Mouse (Mus musculus): Measurements from ENCODE around the gene Rgs12.

Rgs12 gene

GRCm38 (mm10) chr5:34981734-34982133 is 32.5 kb downstream of the Rgs12 start:
- no peak for DNase-seq (ENCODE audit: low read depth, low spot score)

DNA sequence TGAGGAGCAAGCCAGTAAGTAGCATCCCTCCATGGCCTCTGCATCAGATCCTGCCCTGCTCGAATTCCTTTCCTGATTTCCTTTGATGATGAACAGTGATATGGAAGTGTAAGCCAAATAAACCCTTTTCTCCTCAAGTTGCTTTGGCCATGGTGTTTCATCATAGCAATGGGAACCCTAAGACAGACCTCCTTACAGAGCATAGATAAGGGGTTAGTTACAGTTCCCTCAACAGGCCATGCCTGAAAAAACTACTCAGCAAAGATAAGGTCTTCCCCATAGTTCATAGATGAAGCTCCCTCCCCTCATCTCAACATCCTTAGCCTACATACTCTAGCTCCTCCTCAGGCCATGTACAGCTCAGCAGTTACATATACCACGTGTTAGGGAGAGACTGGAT is 35.7 kb downstream of the Rgs12 start:
- DNase-seq (ENCODE audit: low read depth, low spot score), result no peak

DNA sequence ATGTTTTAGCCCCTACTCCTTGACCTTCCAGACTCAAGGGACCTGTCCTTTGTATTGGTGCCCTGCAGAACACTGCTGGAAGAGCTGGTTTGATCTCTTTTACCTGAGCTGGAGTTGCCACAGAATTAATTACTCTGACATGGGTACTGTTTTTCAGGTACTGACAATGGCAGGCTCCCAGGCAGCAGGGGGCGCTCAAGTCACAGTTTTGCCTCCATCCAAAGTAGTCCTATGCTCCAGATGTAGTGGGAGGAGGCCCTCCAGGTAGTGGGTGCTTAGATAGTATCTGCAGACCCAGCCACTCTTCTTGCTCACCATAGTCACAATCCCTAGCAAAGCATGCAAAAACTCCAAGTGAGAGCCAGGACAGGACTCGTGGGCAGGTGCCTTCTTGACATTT is 36.6 kb downstream of the Rgs12 start:
- DNase-seq (ENCODE audit: low read depth, low spot score), result peak; percentile 60

GRCm38 (mm10) chr5:34987396-34987795 is 38.2 kb downstream of the Rgs12 start:
- no peak for DNase-seq (ENCODE audit: low read depth, low spot score)

GRCm38 (mm10) chr5:34988690-34989089 is 39.4 kb downstream of the Rgs12 start:
- no peak for DNase-seq (ENCODE audit: low read depth, low spot score)

GRCm38 (mm10) chr5:34989321-34989772 is 40.1 kb downstream of the Rgs12 start:
- no peak for DNase-seq (ENCODE audit: low read depth, low spot score)

- DNase-seq (ENCODE audit: low read depth, low spot score), result no peak
These were observed 49.5 kb downstream of the Rgs12 start for GRCm38 (mm10) chr5:34998754-34999153.

DNA sequence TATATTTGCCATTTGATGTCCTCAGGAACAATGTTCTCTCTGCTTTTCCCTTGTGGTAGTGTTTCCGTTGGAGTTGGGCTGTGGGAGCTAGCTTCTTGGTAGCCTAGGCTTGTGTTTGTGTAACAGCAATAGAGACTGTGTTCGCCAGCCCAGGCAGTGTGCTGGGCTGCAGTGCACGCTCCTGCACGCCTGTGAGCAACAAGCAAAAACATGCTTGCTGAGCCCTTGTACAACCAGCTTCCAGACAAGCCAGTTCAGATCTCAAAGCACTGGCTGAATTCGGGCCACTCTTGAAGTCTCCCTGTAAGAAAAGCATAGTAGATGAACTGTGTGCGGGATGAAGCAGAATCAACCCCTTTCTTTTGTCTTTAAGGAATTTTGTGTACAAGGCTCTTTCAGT is 50.0 kb downstream of the Rgs12 start:
- DNase-seq (ENCODE audit: low read depth, low spot score), result no peak

- DNase-seq (ENCODE audit: low read depth, low spot score), result no peak
These were observed 51.1 kb downstream of the Rgs12 start for GRCm38 (mm10) chr5:35000323-35000722.

DNA sequence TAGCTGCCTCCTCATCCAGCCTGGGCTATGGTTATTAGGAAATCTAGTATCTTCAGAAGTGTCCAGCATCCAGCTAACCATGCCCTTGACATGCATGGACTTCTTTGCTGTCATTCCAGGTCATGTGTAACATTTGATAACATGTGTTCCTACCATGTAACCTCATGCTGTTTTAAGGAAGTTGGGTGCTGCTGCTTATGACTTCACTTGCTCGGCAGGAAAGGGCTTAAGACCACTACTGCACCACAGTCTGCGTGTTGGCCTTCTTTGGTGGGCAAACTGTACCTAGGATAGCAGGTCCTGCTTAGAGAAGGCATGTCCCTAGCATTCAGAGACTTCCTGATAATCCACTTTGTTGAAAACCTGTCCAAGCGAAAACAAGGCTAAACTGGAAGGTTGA is 51.9 kb downstream of the Rgs12 start:
- no peak for DNase-seq (ENCODE audit: low read depth, low spot score)

DNA sequence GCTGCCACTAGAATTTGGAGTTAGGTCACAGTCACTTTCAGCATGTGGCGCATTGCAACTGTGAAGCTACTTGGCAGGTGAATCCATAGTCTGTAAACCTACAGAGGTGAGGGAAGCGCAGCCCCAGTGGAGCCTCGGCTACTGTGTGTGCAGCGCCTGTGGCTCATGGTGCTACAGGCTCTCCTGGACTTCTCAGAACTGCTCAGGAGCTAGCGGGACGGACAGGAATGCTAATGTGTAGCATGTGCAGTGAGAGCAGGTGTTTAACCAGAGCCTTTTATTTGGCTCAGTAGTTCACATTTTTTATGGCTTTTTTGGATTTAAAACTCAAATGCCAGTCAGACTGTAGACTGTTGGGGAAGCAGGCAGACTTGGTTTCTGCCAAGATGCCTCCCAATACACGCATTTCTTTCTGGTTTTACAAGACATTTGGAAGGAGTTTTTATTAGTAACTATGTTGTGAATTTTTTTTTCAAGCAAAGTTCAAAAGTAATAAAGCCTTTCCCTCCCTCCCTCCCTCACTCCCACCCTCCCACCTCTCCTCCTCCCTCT is 54.4 kb downstream of the Rgs12 start:
- no peak for DNase-seq (ENCODE audit: low read depth, low spot score)

DNA sequence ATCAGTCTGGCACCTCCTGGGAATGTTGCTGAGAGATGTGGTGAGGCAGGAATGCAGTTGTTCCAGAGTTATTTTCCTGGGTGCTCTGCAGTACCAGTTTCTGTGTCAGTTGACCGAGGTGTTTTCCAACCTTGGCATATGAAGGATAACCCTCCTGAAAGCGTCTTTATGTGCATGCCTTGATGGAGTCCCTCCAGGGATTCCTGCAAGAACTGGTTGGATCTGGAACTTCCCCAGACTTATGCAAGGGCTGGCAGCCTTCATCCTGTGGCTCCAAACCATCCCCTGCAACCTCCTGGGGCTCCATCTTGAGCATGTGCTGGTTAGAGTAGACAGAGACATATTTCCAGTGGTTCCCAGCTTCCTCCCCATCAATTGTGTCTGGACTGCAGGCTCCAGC is 55.5 kb downstream of the Rgs12 start:
- DNase-seq (ENCODE audit: low read depth, low spot score), result no peak

DNA sequence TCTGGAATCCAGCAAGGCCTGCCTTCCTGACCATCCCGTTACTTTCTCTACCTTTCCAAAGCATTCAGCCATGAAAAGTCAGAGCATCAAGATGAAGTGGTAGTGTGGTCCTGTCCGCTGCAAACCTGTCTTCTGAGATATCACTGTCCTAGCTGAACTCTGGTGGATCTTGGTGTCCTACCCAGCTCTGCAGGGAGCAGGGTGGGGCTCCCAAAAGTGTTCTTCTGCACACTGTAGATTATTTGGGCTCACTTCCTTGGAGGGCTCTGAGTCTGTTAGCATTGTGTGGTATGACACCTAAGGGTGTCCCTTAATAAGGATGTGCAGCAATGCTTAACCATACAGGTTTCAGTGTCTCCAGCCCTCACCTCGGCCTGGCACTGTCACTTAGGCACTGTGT is 56.4 kb downstream of the Rgs12 start:
- no peak for DNase-seq (ENCODE audit: low read depth, low spot score)

GRCm38 (mm10) chr5:35006599-35006998 is 57.4 kb downstream of the Rgs12 start:
- DNase-seq (ENCODE audit: low read depth, low spot score), result no peak

DNA sequence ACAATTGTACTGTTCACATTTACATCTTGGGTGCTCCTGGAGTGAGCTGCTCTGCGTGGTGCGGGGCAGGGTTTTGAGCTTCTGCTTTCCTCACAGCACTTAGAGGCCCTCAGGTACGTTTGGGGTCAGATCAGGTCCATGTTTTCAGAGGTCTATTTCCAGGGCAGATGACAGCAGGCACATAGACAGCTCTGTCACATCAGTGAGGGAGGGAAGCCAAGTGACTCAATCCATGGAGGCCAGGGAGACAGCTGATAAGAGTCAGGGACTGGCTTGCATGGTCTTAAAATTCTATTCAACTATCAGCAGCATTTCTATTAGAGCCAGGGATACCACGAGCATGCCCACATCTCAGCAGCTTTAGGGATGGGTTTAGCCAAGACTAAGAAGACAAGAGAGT is 59.9 kb downstream of the Rgs12 start:
- DNase-seq (ENCODE audit: low read depth, low spot score), result no peak

DNA sequence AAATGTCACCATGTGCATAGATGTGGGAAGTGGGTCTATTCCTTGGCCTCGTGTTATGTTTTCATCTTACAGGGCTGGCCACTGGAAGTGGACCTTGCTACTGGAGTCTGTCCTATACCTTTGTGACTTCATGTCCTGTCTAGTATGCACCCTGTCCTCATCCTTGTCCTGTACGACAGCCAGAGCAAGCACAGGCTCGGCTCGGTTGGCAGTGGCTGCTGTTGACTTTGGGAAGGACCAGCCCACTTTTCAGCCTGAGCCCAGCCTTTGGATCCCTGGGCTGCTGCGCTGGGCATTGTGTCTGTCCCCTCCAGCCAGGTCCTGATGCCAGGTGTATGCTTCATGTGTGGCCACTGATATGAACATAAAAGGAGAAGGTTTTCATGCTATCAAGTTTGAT is 61.4 kb downstream of the Rgs12 start:
- no peak for DNase-seq (ENCODE audit: low read depth, low spot score)

DNA sequence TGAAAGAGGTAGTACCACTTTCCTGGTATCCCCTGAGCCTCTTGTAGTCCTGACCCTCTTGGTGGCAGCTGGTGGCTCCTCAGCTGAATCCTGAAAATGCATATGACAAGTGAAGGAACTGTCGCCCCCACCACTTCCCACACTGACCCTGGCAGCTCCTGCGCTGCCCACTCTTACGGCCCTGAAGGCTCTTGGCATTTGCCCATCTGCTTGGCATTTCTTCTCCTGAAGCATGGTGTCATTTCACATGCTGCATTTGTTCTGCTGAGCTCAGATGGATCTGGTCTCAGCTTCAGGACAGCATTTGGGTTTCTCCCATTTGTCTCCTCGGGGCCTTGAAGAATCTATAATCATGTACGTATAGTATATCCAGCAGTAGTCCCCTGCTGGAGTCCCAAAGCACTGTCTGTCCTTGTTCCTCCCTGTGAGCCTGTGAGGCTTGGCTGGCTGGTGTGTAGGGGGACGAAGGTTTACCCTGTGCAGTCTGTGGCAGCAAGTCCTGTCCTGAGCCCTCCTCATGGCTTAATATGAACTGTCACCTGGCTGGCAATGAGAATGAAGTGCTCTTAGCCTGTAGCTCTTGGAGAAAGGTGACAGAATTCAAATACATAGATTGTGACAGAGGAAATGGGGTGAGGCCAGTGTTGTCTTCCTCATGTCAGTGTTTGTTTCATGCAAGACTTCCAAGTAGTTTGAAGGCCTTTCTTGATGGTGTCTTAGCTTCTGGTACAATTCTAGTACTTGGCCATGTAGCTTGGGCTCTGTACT is 62.1 kb downstream of the Rgs12 start:
- DNase-seq (ENCODE audit: low read depth, low spot score), result no peak

GRCm38 (mm10) chr5:35014036-35014435 is 64.8 kb downstream of the Rgs12 start:
- DNase-seq (ENCODE audit: low read depth, low spot score), result no peak

GRCm38 (mm10) chr5:35019673-35020300 is 70.5 kb downstream of the Rgs12 start:
- no peak for DNase-seq (ENCODE audit: low read depth, low spot score)

DNA sequence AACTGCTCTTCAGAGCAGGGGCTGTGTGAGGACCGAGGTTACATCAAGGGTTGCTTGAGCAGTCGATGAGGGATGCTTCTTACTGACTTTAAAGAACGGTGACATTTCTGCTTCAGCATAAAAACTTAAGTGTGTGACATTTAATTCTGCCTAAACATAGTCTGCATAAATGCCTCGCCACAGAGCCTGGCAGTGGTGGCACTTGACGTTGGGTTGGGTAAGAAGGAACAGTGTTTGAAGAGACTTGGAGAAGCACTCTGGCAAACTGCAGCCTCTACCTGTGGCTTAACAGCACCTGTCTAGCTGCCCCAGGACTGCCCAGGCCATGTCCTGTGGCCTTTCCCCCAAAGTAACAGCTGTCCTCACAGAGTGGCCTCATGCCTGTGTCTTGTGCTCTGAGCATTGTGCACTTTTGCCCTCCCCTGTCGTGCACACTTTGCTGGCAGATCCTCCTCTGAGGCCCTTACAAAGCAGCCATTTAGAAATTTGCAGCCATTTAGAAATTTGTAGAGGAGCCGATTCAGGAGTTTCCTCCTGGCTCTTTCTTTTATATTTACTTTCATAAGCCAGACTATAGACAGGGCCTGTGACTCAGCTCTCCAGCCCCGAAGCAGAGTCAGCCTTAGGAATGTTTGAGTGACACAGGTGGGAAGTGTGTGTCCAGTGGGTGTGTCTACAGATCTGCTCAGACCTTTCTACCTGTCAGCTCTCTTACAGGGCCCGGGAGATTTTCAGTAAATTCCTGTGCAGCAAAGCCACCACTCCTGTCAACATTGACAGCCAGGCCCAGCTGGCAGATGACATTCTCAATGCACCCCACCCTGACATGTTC is 71.4 kb downstream of the Rgs12 start:
- DNase-seq (ENCODE audit: low read depth, low spot score), result no peak

DNA sequence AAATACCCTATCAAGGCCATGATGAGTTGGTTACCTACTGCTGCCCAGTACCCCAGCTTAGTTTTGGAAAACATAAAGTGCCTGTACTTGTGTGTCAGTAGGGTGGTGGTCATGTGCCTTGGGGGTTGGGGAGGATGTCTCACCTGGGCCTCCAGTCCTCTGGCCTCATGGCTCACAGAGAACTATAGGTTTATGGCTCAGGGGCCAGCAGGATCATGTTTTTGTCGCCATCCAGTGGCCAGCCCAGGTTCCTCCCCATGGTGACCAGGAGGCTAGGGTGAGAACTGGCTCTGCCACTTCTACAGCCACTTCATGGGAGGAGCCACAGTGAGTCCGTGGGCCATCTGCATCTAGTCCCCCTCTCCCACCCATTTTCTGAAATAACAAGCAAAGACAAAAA is 75.7 kb downstream of the Rgs12 start:
- no peak for DNase-seq (ENCODE audit: low read depth, low spot score)

DNA sequence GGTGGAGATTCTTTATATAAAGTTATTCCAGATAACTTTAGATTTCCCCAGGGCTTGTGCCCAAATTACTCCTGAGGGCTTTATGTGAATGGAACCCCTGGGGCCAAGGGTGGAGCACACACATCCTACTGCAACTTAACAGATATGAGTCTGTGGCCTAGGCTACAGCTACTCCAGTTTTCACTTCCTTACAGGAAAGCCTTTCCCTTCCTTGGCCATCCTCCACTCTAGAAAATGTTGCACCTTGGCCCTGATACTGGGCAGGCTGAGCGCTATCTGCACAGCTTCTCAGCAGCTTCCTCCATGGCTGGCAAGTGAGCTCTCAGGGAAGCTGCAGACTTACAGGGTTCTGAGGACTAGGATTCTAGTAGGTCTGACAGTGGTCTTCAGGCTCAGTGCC is 80.1 kb downstream of the Rgs12 start:
- DNase-seq (ENCODE audit: low read depth, low spot score), result no peak
